Mouse (Mus musculus) T-helper 17 cell (primary cell): Measurements from ENCODE around the gene P3h2.

Experiments
- in situ Hi-C, 2 experiments: fragments of 300-600 bp; cut with MboI, MseI; formaldehyde crosslinking; loops; 1 replicate in 1 of 2; 2 replicates in 1 of 2; pipeline ENCODE4 v1.15.1; 2025; ENCODE audit warnings: high pct_unique_total_duplicates in 2 of 2

P3h2 gene

GRCm38 (mm10) chr16:25983635-25984034, 121.9 kb downstream of the P3h2 start:
- in situ Hi-C loops = no loop called here

GRCm38 (mm10) chr16:25979037-25979436, 126.5 kb downstream of the P3h2 start:
- in situ Hi-C loops = no loop called here

GRCm38 (mm10) chr16:25977210-25977609, 128.4 kb downstream of the P3h2 start:
- in situ Hi-C loops = no loop called here

- in situ Hi-C loops = loop anchor here in 1 of 2 experiments (25.0 kb wide), 1 partner anchor 1516 kb away; no protein-coding TSS in a partner anchor
Observed at GRCm38 (mm10) chr16:25971285-25971684, 134.3 kb downstream of the P3h2 start.

- in situ Hi-C loops = loop anchor here in 1 of 2 experiments (25.0 kb wide), 1 partner anchor 1517 kb away; no protein-coding TSS in a partner anchor
Observed at GRCm38 (mm10) chr16:25970720-25971119, 134.9 kb downstream of the P3h2 start.

GRCm38 (mm10) chr16:25970193-25970592, 135.4 kb downstream of the P3h2 start:
- in situ Hi-C loops = loop anchor here in 1 of 2 experiments (25.0 kb wide), 1 partner anchor 1517 kb away; no protein-coding TSS in a partner anchor

- in situ Hi-C loops = loop anchor here (5.0 to 25.0 kb wide), 4 partner anchors 235 to 1520 kb away; no protein-coding TSS in a partner anchor
Observed at GRCm38 (mm10) chr16:25967297-25967696, 138.3 kb downstream of the P3h2 start.

GRCm38 (mm10) chr16:25963856-25964255, 141.7 kb downstream of the P3h2 start:
- in situ Hi-C loops = loop anchor here (10.0 to 25.0 kb wide), 3 partner anchors 1181 to 1523 kb away; no protein-coding TSS in a partner anchor

GRCm38 (mm10) chr16:25960345-25960744, 145.2 kb downstream of the P3h2 start:
- in situ Hi-C loops = loop anchor here (10.0 to 25.0 kb wide), 3 partner anchors 1184 to 1527 kb away; no protein-coding TSS in a partner anchor

- in situ Hi-C loops = loop anchor here (10.0 to 25.0 kb wide), 3 partner anchors 1185 to 1527 kb away; no protein-coding TSS in a partner anchor
Observed at GRCm38 (mm10) chr16:25959929-25960328, 145.7 kb downstream of the P3h2 start.

GRCm38 (mm10) chr16:25958650-25959238, 146.8 kb downstream of the P3h2 start:
- in situ Hi-C loops = loop anchor here in 1 of 2 experiments (25.0 kb wide), 1 partner anchor 1529 kb away; no protein-coding TSS in a partner anchor

GRCm38 (mm10) chr16:25958213-25958612, 147.4 kb downstream of the P3h2 start:
- in situ Hi-C loops = loop anchor here in 1 of 2 experiments (25.0 kb wide), 1 partner anchor 1529 kb away; no protein-coding TSS in a partner anchor

- in situ Hi-C loops = loop anchor here in 1 of 2 experiments (25.0 kb wide), 1 partner anchor 1530 kb away; no protein-coding TSS in a partner anchor
Observed at GRCm38 (mm10) chr16:25956831-25957230, 148.8 kb downstream of the P3h2 start.

GRCm38 (mm10) chr16:25954614-25955013, 151.0 kb downstream of the P3h2 start:
- in situ Hi-C loops = loop anchor here in 1 of 2 experiments (25.0 kb wide), 1 partner anchor 1533 kb away; no protein-coding TSS in a partner anchor

GRCm38 (mm10) chr16:25953359-25953758, 152.2 kb downstream of the P3h2 start:
- in situ Hi-C loops = loop anchor here in 1 of 2 experiments (25.0 kb wide), 1 partner anchor 1534 kb away; no protein-coding TSS in a partner anchor

- in situ Hi-C loops = loop anchor here in 1 of 2 experiments (25.0 kb wide), 1 partner anchor 1535 kb away; no protein-coding TSS in a partner anchor
Observed at GRCm38 (mm10) chr16:25952005-25952404, 153.6 kb downstream of the P3h2 start.

GRCm38 (mm10) chr16:25948067-25948466, 157.5 kb downstream of the P3h2 start:
- in situ Hi-C loops = loop anchor here in 1 of 2 experiments (5.0 kb wide), 1 partner anchor 556 kb away; no protein-coding TSS in a partner anchor

GRCm38 (mm10) chr16:25945151-25945955, 160.2 kb downstream of the P3h2 start:
- in situ Hi-C loops = loop anchor here in 1 of 2 experiments (5.0 kb wide), 1 partner anchor 553 kb away; no protein-coding TSS in a partner anchor

GRCm38 (mm10) chr16:25942261-25942660, 163.3 kb downstream of the P3h2 start:
- in situ Hi-C loops = no loop called here

GRCm38 (mm10) chr16:25934181-25934580, 171.4 kb downstream of the P3h2 start:
- in situ Hi-C loops = no loop called here

- in situ Hi-C loops = loop anchor here in 1 of 2 experiments (25.0 kb wide), 1 partner anchor 1350 kb away; no protein-coding TSS in a partner anchor
Observed at GRCm38 (mm10) chr16:25912185-25912584, 193.4 kb downstream of the P3h2 start.
